Mouse (Mus musculus) testis, adult 2 months (tissue): ENCODE measurements around the gene Rasgef1b.

ENCODE experiments used
- CTCF ChIP-seq: fragments of 200-500 bp; IDR thresholded peaks from 2 replicates; pipeline ENCODE4 v1.5.1; 2012; ENCODE audit warnings: low read depth, mild to moderate bottlenecking, inconsistent platforms, low read length, moderate library complexity; ENCODE audit not compliant: control insufficient read depth, insufficient read depth, insufficient replicate concordance
- POLR2A ChIP-seq: fragments of 200-500 bp; IDR thresholded peaks from 2 replicates; pipeline ENCODE4 v1.6.1; 2012; ENCODE audit warnings: low read depth, mild to moderate bottlenecking, inconsistent platforms, low read length, moderate library complexity; ENCODE audit not compliant: control insufficient read depth

GRCm38 (mm10) chr5:99519556-99519955, 209.3 kb downstream of the Rasgef1b start:
- TF ChIP-seq CTCF, result no peak
- no peak for TF ChIP-seq POLR2A
